Mouse (Mus musculus) ES-Bruce4 (cell line): ENCODE data around the gene Rbm28.

Experiments
- CTCF ChIP-seq: IDR thresholded peaks from one replicate; pipeline ENCODE4 v1.8.1; 2011; ENCODE audit warnings: low read depth, low read length
- EP300 ChIP-seq: IDR thresholded peaks from 2 replicates; pipeline ENCODE4 v1.6.1; 2011; ENCODE audit warnings: low read depth, low read length; ENCODE audit not compliant: insufficient read depth
- POLR2A ChIP-seq: IDR thresholded peaks from one replicate; pipeline ENCODE4 v1.8.1; 2011; ENCODE audit warnings: low read length; ENCODE audit not compliant: insufficient read depth

DNA sequence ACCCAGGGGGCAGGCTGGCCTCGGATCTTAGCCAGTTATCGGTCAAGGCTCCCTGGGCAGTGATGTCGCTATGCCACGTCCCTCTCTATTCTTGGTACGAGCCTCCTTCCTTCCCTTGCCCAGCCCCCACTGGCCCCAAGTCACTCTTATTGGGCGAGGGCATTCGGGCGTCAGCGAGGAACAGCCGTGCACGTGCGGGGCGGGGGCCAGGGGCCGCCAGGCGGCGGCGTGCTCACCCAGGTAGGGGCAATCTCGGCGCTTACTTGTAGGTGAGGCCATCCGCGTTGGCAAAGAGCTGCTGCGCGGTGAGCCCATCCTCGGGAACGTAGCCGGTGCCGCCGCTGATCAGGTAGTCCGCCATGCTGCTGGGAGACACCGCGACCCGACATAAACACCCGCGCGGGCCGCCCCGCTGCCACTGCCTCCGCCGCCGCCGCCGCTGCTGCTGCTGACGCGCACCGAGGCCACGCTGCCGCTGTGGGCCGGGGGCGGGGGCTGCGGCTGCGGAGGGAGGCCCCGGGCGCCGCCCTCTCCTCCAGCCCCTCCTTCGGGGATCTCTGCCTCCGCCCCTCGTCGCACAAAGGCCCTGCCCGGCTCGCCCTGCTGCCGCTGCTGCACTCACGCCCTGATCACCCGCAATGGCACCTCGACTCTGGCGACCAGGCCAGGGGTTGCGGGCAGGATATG lies 47.1 kb upstream of the Rbm28 start:
- no peak for TF ChIP-seq CTCF
- TF ChIP-seq POLR2A = peak; percentile 23
- no peak for TF ChIP-seq EP300
